Mouse (Mus musculus) bone marrow, adult 2 months (tissue): ENCODE results near the gene Chn2.

ENCODE experiments used
- CTCF ChIP-seq: fragments of 200-500 bp; IDR thresholded peaks from 2 replicates; pipeline ENCODE4 v1.5.1; 2011; ENCODE audit warnings: low read length, control low read depth; ENCODE audit not compliant: control insufficient read depth, insufficient read depth
- POLR2A ChIP-seq: fragments of 200-500 bp; IDR thresholded peaks from 2 replicates; pipeline ENCODE4 v1.6.1; 2011; ENCODE audit warnings: low read depth, mild to moderate bottlenecking, control low read depth, low read length, borderline replicate concordance; ENCODE audit not compliant: control insufficient read depth

GRCm38 (mm10) chr6:54143652-54143960 is 104.3 kb downstream of the Chn2 start:
- TF ChIP-seq CTCF = no peak
- TF ChIP-seq POLR2A = no peak
